Mouse (Mus musculus) hindbrain, embryonic 10.5 days (tissue): ENCODE data around the gene Pnrc2. TPM values are rescaled to one million over a fixed set of nuclear protein-coding genes. Genes with fewer than 3 reads are reported as not detected.

Experiments
- DNase-seq: peaks from one replicate; pipeline ENCODE4 v3.0.0-alpha.2; 2017; ENCODE audit warnings: low spot score
- H3K27ac ChIP-seq: fragments of 300-500 bp; sonication (generic); 2 replicates; pipeline ENCODE4 v1.5.1; 2016; ENCODE audit warnings: mild to moderate bottlenecking, moderate library complexity
- H3K27me3 ChIP-seq: fragments of 300-500 bp; sonication (generic); 2 replicates; pipeline ENCODE4 v1.6.1; 2016; ENCODE audit warnings: mild to moderate bottlenecking; ENCODE audit not compliant: poor library complexity, insufficient read depth, severe bottlenecking
- H3K36me3 ChIP-seq: fragments of 300-500 bp; sonication (generic); 2 replicates; pipeline ENCODE4 v1.6.1; 2016; ENCODE audit warnings: mild to moderate bottlenecking, moderate library complexity
- H3K4me1 ChIP-seq: fragments of 300-500 bp; sonication (generic); replicated peaks from 2 replicates; pipeline ENCODE4 v1.6.1; 2016; ENCODE audit warnings: mild to moderate bottlenecking
- H3K4me3 ChIP-seq: fragments of 300-500 bp; sonication (generic); 2 replicates; pipeline ENCODE4 v1.5.1; 2016; ENCODE audit warnings: mild to moderate bottlenecking, moderate library complexity
- H3K9me3 ChIP-seq: fragments of 300-500 bp; sonication (generic); 2 replicates; pipeline ENCODE4 v1.6.1; 2016; ENCODE audit warnings: mild to moderate bottlenecking, moderate library complexity
- WGBS: fragments of 180-500 bp; shearing (Covaris S2); methylation state at CpG from one replicate; pipeline ENCODE4 v1.1.7; 2016; 5-methylcytosine and 5-hydroxymethylcytosine counted together
- polyA plus RNA-seq: library from polyadenylated mRNA; unstranded; fragments of >200 nt; fragmentation: Nextera tagmentation; extraction: Ambion mirVana; gene quantifications from 2 replicates; pipeline ENCODE4 v1.2.1, GENCODE M21; 2016

Gene Pnrc2
- polyA plus RNA-seq, 1 experiment from 2014 or later = 171 TPM

DNA sequence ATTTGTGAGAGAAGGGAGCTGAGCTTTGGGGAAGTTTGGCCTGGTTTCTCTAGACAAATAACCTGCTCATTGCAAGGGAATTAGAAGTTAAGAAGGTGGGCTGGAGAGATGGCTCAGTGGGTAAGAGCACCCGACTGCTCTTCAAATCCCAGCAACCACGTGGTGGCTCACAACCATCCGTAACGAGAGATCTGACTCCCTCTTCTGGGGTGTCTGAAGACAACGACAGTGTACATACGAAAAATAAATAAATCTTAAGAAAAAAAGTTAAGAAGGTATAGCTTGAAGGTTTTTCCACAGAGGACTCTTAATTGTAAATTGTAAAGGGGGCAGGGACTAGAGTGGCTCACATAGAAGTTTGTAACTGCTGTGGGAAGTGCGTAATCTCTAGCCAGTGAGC lies 1.9 kb upstream of the Pnrc2 start:
- peak overlapping the region; percentile 98 for H3K27ac ChIP-seq
- no peak for DNase-seq
- H3K4me1 ChIP-seq = peaks cover 60% of the 10 kb centered on the region
- H3K27me3 ChIP-seq = no peaks in the 10 kb centered on the region
- 0 out of 2 replicates have a peak overlapping the region, but pooled peaks have one; percentile 42 for H3K4me3 ChIP-seq
- no peaks in the 10 kb centered on the region for H3K9me3 ChIP-seq
- H3K36me3 ChIP-seq = peaks cover 24% of the 10 kb centered on the region
- WGBS = 37% methylated on average over 7 of the region's 7 CpGs

- 82% methylated on average over 10 of the region's 10 CpGs for WGBS
- Histone ChIP-seq H3K4me3 (peak overlapping the region; percentile 77), H3K9me3 (no peaks in the 10 kb centered on the region), H3K27me3 (no peaks in the 10 kb centered on the region), H3K4me1 (peaks cover 58% of the 10 kb centered on the region), H3K36me3 (peaks cover 29% of the 10 kb centered on the region), H3K27ac (peak overlapping the region; percentile 98)
- DNase-seq = peak; percentile 6
Observed at GRCm38 (mm10) chr4:135874564-135875535, 1.2 kb upstream of the Pnrc2 start.

- Histone ChIP-seq H3K27ac (peak overlapping the region; percentile 98), H3K36me3 (peaks cover 41% of the 10 kb centered on the region), H3K4me3 (peak overlapping the region; percentile 77), H3K4me1 (peaks cover 58% of the 10 kb centered on the region), H3K27me3 (no peaks in the 10 kb centered on the region), H3K9me3 (no peaks in the 10 kb centered on the region)
- 15% methylated on average over 17 of the region's 17 CpGs for WGBS
- no peak for DNase-seq
Observed at GRCm38 (mm10) chr4:135872589-135873391, 860 bp downstream of the Pnrc2 start.

- Histone ChIP-seq H3K9me3 (no peaks in the 10 kb centered on the region), H3K4me1 (peaks cover 56% of the 10 kb centered on the region), H3K27ac (peak overlapping the region; percentile 98), H3K27me3 (no peaks in the 10 kb centered on the region), H3K4me3 (peak overlapping the region; percentile 77), H3K36me3 (peaks cover 41% of the 10 kb centered on the region)
- DNase-seq = no peak
- WGBS = 67% methylated on average over 3 of the region's 3 CpGs
Observed at GRCm38 (mm10) chr4:135872015-135872414, 1.6 kb downstream of the Pnrc2 start.

- H3K9me3 ChIP-seq = no peaks in the 10 kb centered on the region
- no peaks in the 10 kb centered on the region for H3K27me3 ChIP-seq
- no peak for DNase-seq
- peak overlapping the region; percentile 77 for H3K4me3 ChIP-seq
- WGBS = 68% methylated on average over 2 of the region's 2 CpGs
- peaks cover 57% of the 10 kb centered on the region for H3K36me3 ChIP-seq
- H3K4me1 ChIP-seq = peaks cover 40% of the 10 kb centered on the region
- H3K27ac ChIP-seq = no peak overlapping the region
Observed at GRCm38 (mm10) chr4:135870227-135871023, 3.2 kb downstream of the Pnrc2 start.

DNA sequence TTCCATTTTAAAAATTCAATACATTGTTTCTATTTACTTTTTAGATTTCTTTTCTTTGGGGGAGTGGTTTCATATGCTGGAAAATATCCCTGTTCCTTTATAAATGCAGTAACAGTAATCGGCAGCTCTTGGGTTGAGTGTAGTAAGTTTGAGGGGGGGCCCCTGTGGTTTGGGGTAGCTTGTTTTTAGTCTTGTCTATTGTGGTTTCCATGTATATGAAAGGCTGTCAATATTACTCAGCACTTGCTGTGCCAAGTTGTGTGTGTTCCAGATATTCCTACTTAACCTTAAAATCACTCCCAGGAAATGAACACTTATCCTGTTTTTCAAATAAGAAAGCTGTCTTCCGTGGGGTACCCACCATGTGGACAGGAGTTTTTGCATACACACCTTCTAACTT lies 4.7 kb downstream of the Pnrc2 start:
- peaks cover 67% of the 10 kb centered on the region for H3K36me3 ChIP-seq
- H3K9me3 ChIP-seq = no peaks in the 10 kb centered on the region
- no peak overlapping the region for H3K27ac ChIP-seq
- 74% methylated on average over 2 of the region's 2 CpGs for whole genome bisulfite sequencing
- H3K4me3 ChIP-seq = no peak overlapping the region
- H3K27me3 ChIP-seq = no peaks in the 10 kb centered on the region
- no peak for DNase-seq
- peaks cover 26% of the 10 kb centered on the region for H3K4me1 ChIP-seq

DNA sequence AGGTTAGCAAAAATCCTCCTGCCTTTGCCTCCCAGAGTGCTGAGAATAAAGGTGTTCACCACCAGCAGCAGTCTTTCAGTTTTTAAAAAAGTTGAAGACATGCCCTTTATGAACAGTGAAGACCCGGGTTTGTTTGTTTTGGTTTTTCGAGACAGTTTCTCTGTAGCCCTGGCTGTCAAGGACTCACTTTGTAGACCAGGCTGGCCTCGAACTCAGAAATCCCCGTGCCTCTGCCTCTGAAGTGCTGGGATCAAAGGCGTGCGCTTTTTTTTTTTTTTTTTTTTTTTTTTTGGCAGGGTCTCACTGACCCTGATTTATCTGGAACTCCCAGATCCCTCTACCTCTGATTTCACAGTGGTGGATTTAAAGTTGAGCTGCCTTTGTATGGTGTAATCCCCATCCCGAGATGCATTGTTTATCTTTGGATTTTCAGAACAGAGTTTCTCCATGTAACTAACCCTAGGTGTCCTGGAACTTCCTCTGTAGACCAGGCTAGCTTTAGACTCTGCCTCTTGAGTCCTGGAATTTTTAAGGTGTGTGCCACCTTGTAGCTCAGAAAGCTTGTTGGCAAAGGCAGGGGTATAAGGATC lies 16.0 kb downstream of the Pnrc2 start:
- no peaks in the 10 kb centered on the region for H3K27me3 ChIP-seq
- peaks cover 49% of the 10 kb centered on the region for H3K4me1 ChIP-seq
- H3K27ac ChIP-seq = peak overlapping the region; percentile 99
- no peaks in the 10 kb centered on the region for H3K9me3 ChIP-seq
- peaks cover 39% of the 10 kb centered on the region for H3K36me3 ChIP-seq
- WGBS = 18% methylated on average over 7 of the region's 7 CpGs
- no peak for DNase-seq
- peak overlapping the region; percentile 93 for H3K4me3 ChIP-seq

DNA sequence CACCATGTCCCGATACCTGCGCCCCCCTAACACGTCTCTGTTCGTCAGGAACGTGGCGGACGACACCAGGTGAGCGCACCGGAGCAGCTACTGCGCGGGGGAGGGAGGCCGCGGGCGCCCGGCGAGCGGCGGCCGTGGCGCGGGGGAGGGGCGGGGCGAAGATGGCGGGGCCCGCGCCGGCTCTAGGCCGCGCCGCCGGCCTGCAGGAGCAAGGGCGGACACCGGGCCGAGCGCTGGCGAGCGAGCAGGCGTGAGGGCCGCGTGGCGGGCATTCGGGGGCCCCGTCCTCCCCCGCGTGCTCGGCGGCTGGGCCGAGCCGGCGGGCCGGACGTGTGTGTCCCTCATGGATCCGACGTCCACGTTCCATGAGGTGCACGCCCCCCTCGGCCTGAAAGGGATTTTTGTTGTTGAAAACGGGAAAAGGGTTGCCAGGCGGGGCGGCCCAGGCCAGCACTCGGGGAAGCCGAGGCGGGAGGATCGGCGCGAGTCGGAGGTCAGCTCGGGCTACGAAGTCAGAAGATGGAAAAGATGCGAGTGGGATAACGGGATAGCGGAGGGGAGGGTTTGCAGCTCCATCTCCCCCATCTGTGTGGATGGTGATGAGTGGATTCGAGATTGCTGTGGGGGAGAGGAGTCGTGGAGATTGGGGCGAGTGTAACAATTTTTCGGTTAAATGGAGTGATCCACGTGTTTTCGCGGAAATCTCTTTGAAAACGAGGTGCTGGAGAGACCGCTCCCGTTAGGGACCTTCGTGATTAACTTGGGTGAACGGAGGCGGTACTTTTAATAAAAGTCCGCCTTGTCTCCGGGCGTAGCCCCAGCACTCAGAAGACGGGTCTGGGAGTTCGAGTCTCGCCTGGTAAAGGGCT lies 17.2 kb downstream of the Pnrc2 start:
- Histone ChIP-seq H3K4me1 (peaks cover 49% of the 10 kb centered on the region), H3K4me3 (peak overlapping the region; percentile 93), H3K36me3 (peaks cover 27% of the 10 kb centered on the region), H3K27me3 (no peaks in the 10 kb centered on the region), H3K27ac (peak overlapping the region; percentile 99), H3K9me3 (no peaks in the 10 kb centered on the region)
- DNase-seq = peak; percentile 83
- under 1% methylated on average over 90 of the region's 91 CpGs for WGBS

GRCm38 (mm10) chr4:135855536-135856222 lies 18.0 kb downstream of the Pnrc2 start, which contains the start of gene Srsf10:
TSS of gene Srsf10 (plus strand) at chr4:135855747.
- H3K36me3 ChIP-seq = peaks cover 20% of the 10 kb centered on the region
- DNase-seq = peak; percentile 99
- peak within 1 kb of the TSS; percentile 99 for H3K27ac ChIP-seq
- no peaks in the 10 kb centered on the region for H3K27me3 ChIP-seq
- no peaks in the 10 kb centered on the region for H3K9me3 ChIP-seq
- H3K4me1 ChIP-seq = peaks cover 55% of the 10 kb centered on the region
- WGBS = under 1% methylated on average over 67 of the region's 67 CpGs
- peak within 1 kb of the TSS; percentile 93 for H3K4me3 ChIP-seq

DNA sequence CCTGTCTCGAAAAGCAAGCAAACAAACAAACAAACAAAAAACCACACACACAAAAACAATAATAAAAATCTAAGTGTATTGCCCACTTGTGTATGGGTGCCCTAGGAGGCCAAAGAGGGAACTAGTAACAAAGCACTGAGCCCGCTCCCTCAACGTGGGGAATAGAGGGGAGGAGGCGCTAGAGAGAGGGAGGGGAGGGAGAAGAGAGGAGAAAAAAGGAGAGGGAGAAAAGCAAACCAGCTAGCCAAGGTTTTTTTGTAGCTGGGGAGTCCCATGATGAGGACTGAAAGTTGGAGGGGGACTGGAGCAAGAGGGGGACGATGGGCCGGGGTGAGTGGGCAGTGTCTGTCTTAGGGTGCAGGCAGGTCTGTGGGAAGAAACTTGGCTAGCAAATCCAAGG lies 18.6 kb downstream of the Pnrc2 start:
- 8% methylated on average over 6 of the region's 6 CpGs for WGBS

GRCm38 (mm10) chr4:135854630-135855029 lies 19.0 kb downstream of the Pnrc2 start:
- no peak for DNase-seq
- peak overlapping the region; percentile 99 for H3K27ac ChIP-seq
- H3K27me3 ChIP-seq = no peaks in the 10 kb centered on the region
- no peaks in the 10 kb centered on the region for H3K9me3 ChIP-seq
- H3K4me1 ChIP-seq = peaks cover 56% of the 10 kb centered on the region
- peaks cover 10% of the 10 kb centered on the region for H3K36me3 ChIP-seq
- peak overlapping the region; percentile 93 for H3K4me3 ChIP-seq
- 76% methylated on average over 11 of the region's 11 CpGs for WGBS

More for the DNA sequence above, 18.6 kb downstream of the Pnrc2 start:
- no peaks in the 10 kb centered on the region for H3K9me3 ChIP-seq
- H3K4me3 ChIP-seq = peak overlapping the region; percentile 93
- peaks cover 58% of the 10 kb centered on the region for H3K4me1 ChIP-seq
- H3K36me3 ChIP-seq = peaks cover 14% of the 10 kb centered on the region
- peak overlapping the region; percentile 99 for H3K27ac ChIP-seq
- H3K27me3 ChIP-seq = no peaks in the 10 kb centered on the region
- no peak for DNase-seq
